Mouse (Mus musculus): Measurements from ENCODE around the gene Sult6b2. TPM values are rescaled to one million over a fixed set of nuclear protein-coding genes. Genes with fewer than 3 reads are reported as not detected.

The Sult6b2 gene
- total RNA-seq, 2 experiments from 2014 or later: not detected

DNA sequence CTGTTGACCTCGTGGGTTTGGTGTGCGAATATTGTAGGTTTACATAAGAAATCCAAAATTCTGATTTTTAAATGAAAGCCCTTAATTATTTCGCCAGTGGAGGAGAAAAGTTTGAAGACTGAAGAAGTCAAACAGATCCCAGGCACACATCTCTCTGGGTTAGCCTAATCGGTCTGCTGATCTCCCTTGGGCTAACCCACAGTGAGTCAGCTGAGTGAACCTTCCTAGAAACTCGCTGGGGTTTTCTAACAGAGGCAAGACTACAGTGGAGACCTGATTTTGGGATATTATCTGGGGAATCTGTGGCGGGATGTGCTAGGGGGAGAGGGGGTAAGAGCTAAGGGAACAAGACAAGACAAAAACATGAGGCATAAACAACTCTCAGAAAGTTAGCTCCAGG is 5.9 kb upstream of the Sult6b2 start:
- no peak for DNase-seq

GRCm38 (mm10) chr6:142809373-142810098 is 5.2 kb upstream of the Sult6b2 start:
- DNase-seq: no peak

GRCm38 (mm10) chr6:142806326-142806725 is 2.0 kb upstream of the Sult6b2 start:
- no peak for DNase-seq

- no peak for DNase-seq
Measured at GRCm38 (mm10) chr6:142802617-142803525, 1.4 kb downstream of the Sult6b2 start.

- DNase-seq: no peak
Measured at GRCm38 (mm10) chr6:142801687-142802086, 2.6 kb downstream of the Sult6b2 start.

DNA sequence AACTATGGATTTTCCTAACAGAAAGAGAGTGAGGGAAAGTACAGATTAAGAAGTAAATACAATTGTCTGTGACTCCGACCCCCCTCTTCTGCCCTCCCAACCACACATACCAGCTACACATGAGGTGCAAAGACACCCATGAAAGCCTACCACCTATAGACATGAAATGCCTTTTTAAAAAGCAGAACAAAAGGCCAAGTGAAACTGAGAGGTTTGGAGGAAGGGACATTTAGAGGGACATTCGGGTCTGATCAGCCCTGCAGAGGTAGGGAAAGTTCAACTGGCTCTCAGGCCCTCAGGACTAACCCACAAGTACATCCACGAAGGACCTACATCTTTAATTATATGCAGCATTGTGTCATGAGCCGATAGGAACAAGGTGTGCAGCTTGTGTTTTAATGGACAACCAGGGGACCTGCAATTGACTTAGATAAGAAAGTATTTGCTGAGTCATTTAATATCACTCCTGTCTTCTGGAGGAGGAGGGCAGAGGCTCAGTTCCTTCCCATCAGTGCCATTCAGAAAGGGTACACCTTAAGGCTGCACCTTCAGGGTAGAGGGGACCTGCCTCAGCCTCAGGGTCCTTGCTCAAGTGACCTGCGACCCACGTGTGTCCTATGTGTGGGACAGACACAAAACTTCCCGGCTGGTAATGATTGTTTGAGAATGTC is 4.5 kb downstream of the Sult6b2 start:
- no peak for DNase-seq

GRCm38 (mm10) chr6:142798837-142799236 is 5.5 kb downstream of the Sult6b2 start:
- DNase-seq: no peak

DNA sequence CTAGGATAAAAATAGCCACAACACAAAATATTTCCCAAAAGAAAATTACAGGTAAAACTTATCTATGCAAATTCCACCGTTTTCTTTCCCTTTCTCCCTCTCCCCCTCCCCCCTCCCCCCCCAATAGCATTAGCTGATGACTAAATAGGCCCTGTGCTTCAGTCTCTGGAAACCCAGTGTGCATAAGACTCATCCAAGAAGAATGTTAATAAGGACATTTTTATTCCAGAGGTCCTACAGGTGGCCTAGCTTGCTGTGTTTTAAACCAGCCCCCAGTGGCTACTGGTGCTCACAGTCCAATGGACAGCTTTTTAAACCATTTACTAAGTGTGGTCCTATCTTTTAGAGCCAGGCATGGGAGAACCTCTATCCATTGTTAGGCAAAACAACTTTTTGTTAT is 6.3 kb downstream of the Sult6b2 start:
- DNase-seq: no peak

DNA sequence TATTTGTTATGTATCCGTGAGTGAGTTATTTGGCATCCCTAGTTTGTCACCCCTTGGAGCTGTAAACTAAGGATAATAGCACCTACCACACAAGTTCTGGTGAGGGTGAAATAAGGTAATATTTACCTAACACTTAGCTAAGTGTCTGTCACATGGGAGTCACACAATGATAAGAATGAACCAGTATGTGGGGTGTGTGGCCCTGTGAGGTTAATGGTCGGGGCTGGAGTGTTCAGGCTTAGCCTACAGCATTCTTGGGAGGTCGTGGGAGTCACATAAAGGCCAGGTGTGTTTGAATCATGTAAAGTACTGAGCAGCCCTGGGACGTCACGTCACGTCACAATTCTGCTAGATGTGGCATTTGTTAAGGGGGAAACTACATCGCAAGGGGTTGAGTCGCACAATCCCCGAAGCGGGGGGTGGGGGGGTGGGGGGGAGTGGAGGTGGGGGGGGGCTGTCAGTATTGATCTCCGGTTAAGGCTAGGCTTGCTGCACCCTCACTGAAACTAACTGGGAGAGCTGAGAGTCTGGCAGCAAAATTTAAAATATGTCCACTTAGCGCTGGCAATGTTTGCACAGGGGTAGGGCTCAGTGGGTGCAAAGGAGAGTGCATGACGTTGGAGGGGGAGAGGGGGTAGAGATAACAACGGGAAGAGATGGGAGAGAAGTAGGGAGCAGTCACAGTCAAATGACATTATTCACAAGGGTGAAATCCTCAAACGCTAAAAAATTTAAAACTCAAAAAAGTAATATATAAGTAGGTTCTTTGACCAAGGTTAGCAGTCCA is 8.5 kb downstream of the Sult6b2 start:
- DNase-seq: no peak

DNA sequence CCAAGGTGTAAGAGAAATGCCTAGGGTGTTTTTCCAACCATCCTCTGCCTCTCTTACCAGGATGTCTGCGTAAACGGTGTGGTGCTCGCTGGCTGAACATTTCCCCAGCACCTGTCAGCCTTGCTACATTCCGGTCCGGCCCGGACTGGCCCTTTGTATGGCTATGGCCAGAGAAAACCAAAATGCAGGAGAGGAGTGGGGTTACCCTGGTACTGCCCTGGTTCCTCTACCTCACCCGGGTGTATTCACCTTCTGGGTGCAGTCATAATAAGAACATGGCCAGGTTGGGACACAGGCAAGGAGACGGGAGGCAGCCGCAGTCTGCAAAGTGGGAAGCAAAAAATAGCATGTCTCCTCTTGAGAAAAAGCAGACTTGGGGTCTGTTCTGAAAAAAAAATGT is 9.2 kb downstream of the Sult6b2 start:
- no peak for DNase-seq

DNA sequence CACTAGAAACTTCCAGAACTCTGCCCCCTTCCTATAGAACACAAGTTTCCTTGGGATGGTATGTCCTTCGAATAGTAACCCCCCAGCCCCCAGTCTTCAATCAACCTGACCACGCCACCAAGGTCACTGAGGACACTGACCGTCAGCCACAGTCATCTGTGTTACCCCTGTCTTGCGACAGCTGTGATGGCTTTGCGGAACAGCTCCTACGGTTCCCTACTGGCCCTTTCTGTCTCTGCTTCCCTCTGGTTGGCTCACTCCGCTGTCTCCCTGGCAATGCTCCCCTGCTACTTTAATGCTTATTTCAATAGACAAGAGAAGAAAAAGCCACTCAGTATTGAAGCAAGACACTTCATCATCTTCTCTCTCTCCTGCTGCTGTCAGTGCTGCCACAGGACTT is 10.8 kb downstream of the Sult6b2 start:
- DNase-seq: no peak

GRCm38 (mm10) chr6:142792241-142792968 is 11.9 kb downstream of the Sult6b2 start:
- no peak for DNase-seq

DNA sequence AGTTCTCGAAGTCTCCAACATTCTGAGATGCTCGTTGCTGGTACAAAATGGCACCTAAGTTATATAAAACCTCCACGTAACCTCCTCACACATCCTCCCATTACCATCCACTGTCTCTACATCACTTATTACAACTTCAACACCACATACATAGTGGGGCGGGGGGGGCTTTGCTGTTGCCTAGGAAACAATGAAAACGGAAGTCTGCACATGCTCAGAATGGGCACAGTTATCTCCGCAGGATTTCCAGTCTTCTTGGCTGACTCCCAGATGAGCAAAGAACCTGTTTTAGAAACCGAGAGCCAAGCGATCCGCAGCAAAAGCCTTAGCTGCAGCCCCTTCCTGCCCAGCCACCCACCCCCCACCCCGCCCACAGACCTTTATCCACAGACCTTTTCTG is 14.6 kb downstream of the Sult6b2 start:
- no peak for DNase-seq

GRCm38 (mm10) chr6:142788042-142788987 is 16.0 kb downstream of the Sult6b2 start:
- no peak for DNase-seq

DNA sequence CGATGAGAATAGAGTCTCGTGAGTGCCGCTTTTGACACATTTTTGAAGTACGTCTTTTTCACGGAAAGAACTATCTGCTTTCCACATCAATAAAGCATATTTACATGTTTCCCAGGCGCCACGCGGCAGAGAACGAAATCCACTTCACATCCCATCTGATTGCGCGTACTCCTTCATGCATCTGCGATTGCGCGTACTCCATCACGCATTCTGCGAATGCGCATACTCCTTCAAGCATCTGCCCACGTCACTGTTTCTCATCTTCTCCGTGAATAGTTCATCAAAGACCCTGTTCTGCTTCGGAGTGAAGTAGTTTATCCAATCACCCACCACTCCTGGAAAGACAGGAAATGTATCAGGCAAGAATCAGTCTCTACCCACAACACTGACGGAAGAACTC is 18.2 kb downstream of the Sult6b2 start:
- DNase-seq: no peak

DNA sequence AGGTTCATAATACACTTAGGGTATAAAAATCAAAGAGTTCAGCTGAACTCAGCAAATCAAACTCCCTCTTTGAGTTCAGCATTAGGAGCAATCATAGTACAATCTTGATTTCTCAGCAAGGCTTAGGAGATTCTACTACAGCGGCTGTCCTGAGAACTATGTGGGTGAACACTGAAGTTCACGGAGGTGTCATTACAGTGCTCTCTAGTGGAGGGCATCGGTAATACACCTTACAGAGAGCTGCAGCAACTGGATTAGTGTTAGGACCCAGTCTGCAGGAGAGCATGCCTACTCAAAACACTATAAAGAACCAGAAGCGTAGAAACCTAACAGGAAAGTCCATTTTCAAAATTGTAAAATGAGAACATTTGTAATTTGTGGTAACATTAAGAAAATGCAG is 19.0 kb downstream of the Sult6b2 start:
- peak; percentile 39 to 76 for DNase-seq

DNA sequence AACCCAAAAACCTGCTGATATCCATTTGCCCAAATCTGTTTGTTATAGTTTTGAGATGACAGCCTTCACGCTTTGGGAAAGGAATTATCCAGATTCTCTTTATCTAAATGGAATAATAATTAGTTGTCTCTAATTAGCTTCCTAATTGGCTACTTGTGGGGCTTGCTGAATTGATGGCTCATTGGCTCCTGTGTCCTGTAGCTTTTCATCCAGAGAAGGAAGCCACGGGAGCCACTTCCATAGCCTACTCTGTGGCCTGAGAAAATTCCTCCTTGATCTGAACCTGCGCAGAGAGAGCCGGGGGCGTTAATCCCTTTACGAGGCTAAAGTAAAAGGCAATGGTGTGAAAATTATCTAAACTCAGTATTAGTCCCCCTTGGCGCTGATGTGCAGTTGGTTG is 23.0 kb downstream of the Sult6b2 start:
- DNase-seq: no peak

DNA sequence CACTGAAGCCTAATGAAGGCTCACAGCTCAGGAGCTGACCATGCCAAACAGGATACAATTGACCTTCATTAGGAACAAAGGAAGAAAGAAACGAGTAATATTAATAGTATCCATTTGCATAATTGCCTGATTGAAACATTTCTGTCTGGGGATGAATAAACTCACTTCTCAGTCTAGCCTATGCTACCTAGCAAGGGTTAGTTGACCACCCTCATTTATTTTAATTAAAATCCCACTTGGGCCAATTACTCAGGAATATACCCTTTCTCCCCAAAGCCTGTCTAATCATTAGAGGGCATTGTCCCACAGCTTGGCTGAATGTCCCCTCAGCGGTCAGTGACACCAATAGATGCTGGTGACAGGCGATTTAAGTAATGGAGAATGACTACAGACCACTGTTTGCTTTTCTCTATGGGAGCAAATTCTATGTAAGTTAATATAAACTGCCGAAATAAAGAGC is 23.7 kb downstream of the Sult6b2 start:
- no peak for DNase-seq

- DNase-seq: no peak
Measured at GRCm38 (mm10) chr6:142779812-142780573, 24.3 kb downstream of the Sult6b2 start.

All from heart, adult 18-20 months (tissue).